Mouse (Mus musculus) CH12.LX (cell line): ENCODE measurements around the gene Anks1b. TPM values are rescaled to one million over a fixed set of nuclear protein-coding genes. Genes with fewer than 3 reads are reported as not detected.

Experiments used
- DNase-seq: peaks from one replicate; pipeline ENCODE4 v3.0.0-alpha.2; 2013; ENCODE audit errors: extremely low read depth
- H3K27ac ChIP-seq: 2 replicates; pipeline ENCODE4 v1.5.1; 2012; ENCODE audit warnings: low read depth, mild to moderate bottlenecking, control low read depth, moderate library complexity; ENCODE audit not compliant: insufficient read depth
- H3K27me3 ChIP-seq: replicated peaks from 2 replicates; pipeline ENCODE3; 2012; ENCODE audit warnings: inconsistent platforms
- H3K36me3 ChIP-seq, 2 experiments: replicated peaks in 1 of 2; 2 replicates each; pipeline versions ENCODE3 to v1.6.1; 2012; ENCODE audit warnings: inconsistent platforms in 1 of 2, low read length in 1 of 2, mild to moderate bottlenecking in 1 of 2, mixed read lengths in 1 of 2, moderate library complexity in 1 of 2; ENCODE audit not compliant: control insufficient read depth in 1 of 2, insufficient read depth in 1 of 2
- H3K4me1 ChIP-seq, 2 experiments: 2 replicates each; pipeline ENCODE4 v1.6.1; 2012; ENCODE audit warnings: inconsistent platforms in 1 of 2, moderate library complexity in 1 of 2; ENCODE audit not compliant: insufficient read depth in 2 of 2, control insufficient read depth in 1 of 2
- H3K4me2 ChIP-seq: 2 replicates; pipeline ENCODE4 v1.6.1; 2012; ENCODE audit warnings: low read depth, mild to moderate bottlenecking, control low read depth; ENCODE audit not compliant: poor library complexity, insufficient read depth, severe bottlenecking
- H3K4me3 ChIP-seq, 3 experiments: fragments of 150-350 bp in 1 of 3; sonication (generic) in 1 of 3; replicated peaks in 1 of 3; 2 replicates each; pipeline versions ENCODE3 to v1.5.1; 2011 to 2012; ENCODE audit warnings: low read depth in 2 of 3, low read length in 2 of 3, mild to moderate bottlenecking in 2 of 3, moderate library complexity in 2 of 3, control low read depth in 1 of 3, improper control_type of control experiment in 1 of 3, inconsistent platforms in 1 of 3, mixed read lengths in 1 of 3; ENCODE audit not compliant: poor library complexity in 1 of 3
- H3K79me2 ChIP-seq: replicated peaks from 2 replicates; pipeline ENCODE4 v1.6.1; 2012; ENCODE audit warnings: mild to moderate bottlenecking, moderate library complexity; ENCODE audit not compliant: control insufficient read depth, poor library complexity, insufficient read depth, severe bottlenecking; ENCODE audit errors: extremely low read depth
- H3K9ac ChIP-seq: 2 replicates; pipeline ENCODE4 v1.6.1; 2012; ENCODE audit warnings: low read depth, mild to moderate bottlenecking, control low read depth, moderate library complexity; ENCODE audit not compliant: insufficient read depth
- H3K9me3 ChIP-seq: replicated peaks from 2 replicates; pipeline ENCODE3; 2012; ENCODE audit warnings: low read length, inconsistent platforms, mixed read lengths
- BHLHE40 ChIP-seq: IDR thresholded peaks from 2 replicates; pipeline ENCODE4 v1.6.1; 2011; ENCODE audit warnings: mild to moderate bottlenecking, low read depth, low read length, improper control_type of control experiment
- CHD2 ChIP-seq: IDR thresholded peaks from 2 replicates; pipeline ENCODE4 v1.6.1; 2011; ENCODE audit warnings: low read length, improper control_type of control experiment
- E2F4 ChIP-seq: IDR thresholded peaks from 2 replicates; pipeline ENCODE4 v1.6.1; 2011; ENCODE audit warnings: low read depth, low read length, improper control_type of control experiment; ENCODE audit not compliant: insufficient replicate concordance
- ELF1 ChIP-seq: IDR thresholded peaks from 2 replicates; pipeline ENCODE4 v1.6.1; 2014; ENCODE audit warnings: low read depth, mild to moderate bottlenecking, inconsistent platforms, low read length, improper control_type of control experiment
- EP300 ChIP-seq: IDR thresholded peaks from 2 replicates; pipeline ENCODE4 v1.6.1; 2011; ENCODE audit warnings: low read length, improper control_type of control experiment
- HCFC1 ChIP-seq: IDR thresholded peaks from 2 replicates; pipeline ENCODE4 v1.6.1; 2012; ENCODE audit warnings: low read depth, mild to moderate bottlenecking, inconsistent platforms, low read length, improper control_type of control experiment
- IRF4 ChIP-seq: IDR thresholded peaks from 2 replicates; pipeline ENCODE4 v1.6.1; 2014; ENCODE audit warnings: low read depth, mild to moderate bottlenecking, inconsistent platforms, low read length, improper control_type of control experiment
- JUN ChIP-seq: IDR thresholded peaks from 2 replicates; pipeline ENCODE4 v1.6.1; 2011; ENCODE audit warnings: low read depth, mild to moderate bottlenecking, low read length, improper control_type of control experiment, moderate library complexity; ENCODE audit not compliant: insufficient read depth
- JUND ChIP-seq: conservative IDR thresholded peaks from 2 replicates; pipeline ENCODE4 v1.6.1; 2011; ENCODE audit warnings: low read depth, low read length, improper control_type of control experiment
- KAT2A ChIP-seq: IDR thresholded peaks from 2 replicates; pipeline ENCODE4 v1.6.1; 2012; ENCODE audit warnings: low read length, improper control_type of control experiment, inconsistent platforms; ENCODE audit not compliant: insufficient replicate concordance
- MAFK ChIP-seq: IDR thresholded peaks from 2 replicates; pipeline ENCODE4 v1.6.1; 2011; ENCODE audit warnings: low read length, improper control_type of control experiment; ENCODE audit not compliant: insufficient replicate concordance
- MAX ChIP-seq: IDR thresholded peaks from 2 replicates; pipeline ENCODE4 v1.6.1; 2011; ENCODE audit warnings: low read length, improper control_type of control experiment
- MAZ ChIP-seq: IDR thresholded peaks from 2 replicates; pipeline ENCODE4 v1.6.1; 2012; ENCODE audit warnings: low read depth, mild to moderate bottlenecking, inconsistent platforms, low read length, improper control_type of control experiment, moderate library complexity
- MXI1 ChIP-seq: IDR thresholded peaks from 2 replicates; pipeline ENCODE4 v1.6.1; 2011; ENCODE audit warnings: mild to moderate bottlenecking, low read depth, low read length, improper control_type of control experiment
- MYC ChIP-seq: IDR thresholded peaks from 2 replicates; pipeline ENCODE4 v1.6.1; 2011; ENCODE audit warnings: low read depth, mild to moderate bottlenecking, improper control_type of control experiment, low read length
- POLR2A ChIP-seq: IDR thresholded peaks from 2 replicates; pipeline ENCODE4 v1.6.1; 2011; ENCODE audit warnings: low read depth, mild to moderate bottlenecking, improper control_type of control experiment, low read length
- POLR2AphosphoS2 ChIP-seq: IDR thresholded peaks from 2 replicates; pipeline ENCODE4 v1.6.1; 2011; ENCODE audit warnings: low read depth, low read length, improper control_type of control experiment
- RAD21 ChIP-seq: IDR thresholded peaks from 2 replicates; pipeline ENCODE4 v1.6.1; 2011; ENCODE audit warnings: low read depth, mild to moderate bottlenecking, low read length, improper control_type of control experiment, moderate library complexity
- RCOR1 ChIP-seq: conservative IDR thresholded peaks from 2 replicates; pipeline ENCODE4 v1.6.1; 2012; ENCODE audit warnings: low read depth, mild to moderate bottlenecking, inconsistent platforms, low read length, improper control_type of control experiment
- SIN3A ChIP-seq: IDR thresholded peaks from 2 replicates; pipeline ENCODE4 v1.6.1; 2012; ENCODE audit warnings: low read length, improper control_type of control experiment, inconsistent platforms
- SMC3 ChIP-seq: IDR thresholded peaks from 2 replicates; pipeline ENCODE4 v1.6.1; 2011; ENCODE audit warnings: low read depth, low read length, improper control_type of control experiment
- ZMIZ1 ChIP-seq: IDR thresholded peaks from 2 replicates; pipeline ENCODE4 v1.6.1; 2012; ENCODE audit warnings: low read depth, mild to moderate bottlenecking, inconsistent platforms, low read length, improper control_type of control experiment
- ZNF384 ChIP-seq: IDR thresholded peaks from 2 replicates; pipeline ENCODE4 v1.6.1; 2012; ENCODE audit warnings: low read depth, low read length, improper control_type of control experiment, inconsistent platforms
- dilution Hi-C: fragments of 300-500 bp; cut with MboI; formaldehyde crosslinking; loops from 2 replicates; pipeline ENCODE4 v1.14.3; 2020; ENCODE audit warnings: low sequenced_read_pairs; ENCODE audit not compliant: extremely low pct_unique_long_range_greater_than_20kb, extremely low pct_ligation_motif_present
- in situ Hi-C: fragments of 300-500 bp; cut with MboI; formaldehyde crosslinking; loops from 3 replicates; pipeline ENCODE4 v1.14.3; 2019; ENCODE audit warnings: low sequenced_read_pairs, low pct_ligation_motif_present, low pct_unique_long_range_greater_than_20kb, mixed read lengths
- polyA plus RNA-seq: library from polyadenylated mRNA; unstranded; fragments of >175 nt; gene quantifications from 2 replicates; pipeline ENCODE4 v1.2.1, GENCODE M21; 2012; ENCODE audit warnings: low read depth; ENCODE audit not compliant: insufficient read length
- total RNA-seq, 2 experiments: library from RNA; depleted of rRNA; stranded (reverse); fragments of 300-350 nt in 1 of 2; fragments of >200 nt in 1 of 2; gene quantifications; 2 replicates each; pipeline ENCODE4 v1.2.3; 2012 to 2014

Gene Anks1b
- total and polyA plus RNA-seq, 3 experiments, result 0.17 TPM; not detected in 2

GRCm38 (mm10) chr10:90813326-90813725 lies 940.0 kb downstream of the Anks1b start:
- H3K36me3 ChIP-seq, result no peaks in the 10 kb centered on the region
- in situ Hi-C loops, result no loop called here
- DNase-seq, result no peak
- peaks cover 6% of the 10 kb centered on the region for H3K9me3 ChIP-seq
- H3K27me3 ChIP-seq, result no peaks in the 10 kb centered on the region
- peaks cover 14 to 37% of the 10 kb centered on the region in 2 experiments for H3K4me1 ChIP-seq
- no peak overlapping the region for H3K27ac ChIP-seq
- no peaks in the 10 kb centered on the region for H3K79me2 ChIP-seq
- H3K9ac ChIP-seq, result no peak overlapping the region
- dilution Hi-C loops, result no loop called here
- H3K4me3 ChIP-seq, result no peak overlapping the region
- H3K4me2 ChIP-seq, result no peak overlapping the region
- TF ChIP-seq E2F4 (no peak), POLR2AphosphoS2 (no peak), HCFC1 (no peak), RAD21 (no peak), POLR2A (no peak), MAX (no peak), JUN (no peak), SIN3A (no peak), ELF1 (no peak), SMC3 (no peak), EP300 (no peak), IRF4 (no peak), MAZ (no peak), MXI1 (no peak)

- no peak for TF ChIP-seq ZMIZ1
- TF ChIP-seq JUND, result no peak
- TF ChIP-seq IRF4, result no peak
- no peak for TF ChIP-seq JUN
- no peak for TF ChIP-seq RCOR1
- TF ChIP-seq MAFK, result no peak
- TF ChIP-seq BHLHE40, result no peak
- no peak for TF ChIP-seq KAT2A
- no peak for TF ChIP-seq POLR2AphosphoS2
- TF ChIP-seq ELF1, result no peak
- no peak for TF ChIP-seq ZNF384
- no peak for TF ChIP-seq SMC3
- TF ChIP-seq CHD2, result no peak
- TF ChIP-seq EP300, result no peak
- no peak for TF ChIP-seq MYC
- TF ChIP-seq POLR2A, result no peak
- Histone ChIP-seq H3K36me3 (no peaks in the 10 kb centered on the region), H3K4me3 (no peak overlapping the region), H3K9ac (no peak overlapping the region), H3K4me2 (no peak overlapping the region), H3K4me1 (peaks cover 9 to 28% of the 10 kb centered on the region in 2 experiments; a peak in 3 of 4 replicates), H3K27ac (no peak overlapping the region), H3K27me3 (no peaks in the 10 kb centered on the region), H3K9me3 (peaks cover 6% of the 10 kb centered on the region), H3K79me2 (no peaks in the 10 kb centered on the region)
- no peak for DNase-seq
- dilution Hi-C loops, result no loop called here
- in situ Hi-C loops, result no loop called here
Observed at GRCm38 (mm10) chr10:90814412-90814811, 941.1 kb downstream of the Anks1b start.
